Mouse (Mus musculus) megakaryocyte-erythroid progenitor cell, adult 5 weeks (primary cell): ENCODE measurements around the gene Efcab2. TPM values are rescaled to one million over a fixed set of nuclear protein-coding genes. Genes with fewer than 3 reads are reported as not detected.

Experiments
- polyA plus RNA-seq: library from polyadenylated mRNA; stranded (reverse); fragments of >175 nt; gene quantifications from 2 replicates; pipeline ENCODE4 v1.2.3, GENCODE M21; 2012

Efcab2 gene
- polyA plus RNA-seq: 0.09 and 0.19 TPM in 2 replicates

GRCm38 (mm10) chr1:178405951-178406711 is at the start of gene Efcab2:
TSS of gene Efcab2 (plus strand) at chr1:178406085.

DNA sequence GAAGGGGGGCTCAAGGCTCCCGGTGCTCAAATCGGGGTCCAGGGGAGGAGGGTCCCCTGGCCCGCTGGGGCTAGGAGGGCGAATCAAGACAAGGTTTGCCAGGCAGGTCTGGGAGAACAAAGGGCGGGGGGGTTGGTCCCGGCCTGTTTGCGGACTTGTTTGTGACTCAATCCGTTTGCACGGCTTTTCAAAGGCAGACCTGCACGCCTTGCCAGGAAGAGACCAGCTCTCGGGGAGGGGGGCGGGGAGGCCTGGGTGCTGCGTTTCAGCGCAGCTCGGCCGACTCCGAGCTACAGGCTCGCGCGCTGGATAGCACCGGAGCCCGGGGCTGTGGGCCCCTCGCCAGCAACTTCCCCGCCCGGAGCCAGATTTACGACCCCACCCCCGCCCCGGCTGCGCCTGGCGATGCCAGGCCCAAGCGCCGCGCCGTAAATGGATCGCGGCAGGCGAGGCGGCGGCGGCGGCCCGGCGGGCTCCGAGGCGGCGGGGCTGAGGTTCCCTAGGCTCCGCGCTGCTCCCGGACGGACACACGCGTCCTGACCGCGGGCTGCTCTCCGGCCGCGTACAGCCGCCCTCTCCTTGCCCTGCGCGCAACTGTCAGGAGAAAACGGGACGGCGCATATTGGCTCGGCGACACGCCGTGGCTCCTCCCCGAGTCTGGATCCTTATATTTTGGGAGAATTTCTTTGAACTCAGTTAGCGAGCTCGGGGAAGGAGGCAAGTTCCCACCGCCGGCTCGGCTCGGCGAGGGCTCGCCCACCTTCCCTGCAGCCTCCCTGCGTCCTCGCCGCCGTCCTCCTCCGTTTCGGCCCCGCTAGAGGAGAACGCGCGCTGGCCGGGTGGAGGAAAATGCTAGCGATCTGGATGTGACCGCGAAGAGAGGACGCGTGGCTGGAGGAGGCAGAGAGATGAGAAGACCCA is 122.8 kb downstream of the Efcab2 start, which contains the start of gene Kif26b:
TSS of gene Kif26b (plus strand) at position 695 of the 921 bp plus-strand sequence.

Other genes with a start within 250 kb of the Efcab2 start
- gene Desi2, start 218.7 kb upstream of the Efcab2 start, polyA plus RNA-seq: 4.1 and 5.1 TPM in 2 replicates
- gene Cox20, start 87.0 kb upstream of the Efcab2 start, polyA plus RNA-seq: 22.5 TPM in 2 replicates
- 507 and 702 TPM in 2 replicates for gene Hnrnpu, start 68.3 kb upstream of the Efcab2 start, polyA plus RNA-seq
- gene Kif26b, start 123.0 kb downstream of the Efcab2 start, polyA plus RNA-seq: 2.8 and 3.3 TPM in 2 replicates